Mouse (Mus musculus): Measurements from ENCODE around the gene Shisa5.

- TF ChIP-seq EP300 (IDR thresholded peaks at IDR 0.05; ENCODE audit: low read depth in 1 of 2, low read length in 2 of 2) (no peak), GATA1 (IDR thresholded peaks at IDR 0.05; ENCODE audit: low read depth, low read length) (no peak)
These were observed 10.8 kb upstream of the Shisa5 start for GRCm38 (mm10) chr9:109027521-109027920.

Measured in MEL (cell line).